Mouse (Mus musculus) T-helper 17 cell (primary cell): ENCODE data around the gene Ssh2.

Experiments
- in situ Hi-C, 2 experiments: fragments of 300-600 bp; cut with MboI, MseI; formaldehyde crosslinking; loops; 1 replicate in 1 of 2; 2 replicates in 1 of 2; pipeline ENCODE4 v1.15.1; 2025; ENCODE audit warnings: high pct_unique_total_duplicates in 2 of 2

Ssh2 gene

GRCm38 (mm10) chr11:77505291-77505980 lies 289.3 kb downstream of the Ssh2 start:
- in situ Hi-C loops, result no loop called here

GRCm38 (mm10) chr11:77506273-77506672 lies 290.2 kb downstream of the Ssh2 start:
- in situ Hi-C loops, result no loop called here

GRCm38 (mm10) chr11:77506941-77507340 lies 290.9 kb downstream of the Ssh2 start:
- in situ Hi-C loops, result no loop called here

- in situ Hi-C loops, result no loop called here
Measured at GRCm38 (mm10) chr11:77507426-77507825, 291.3 kb downstream of the Ssh2 start.

GRCm38 (mm10) chr11:77508068-77509021 lies 292.3 kb downstream of the Ssh2 start:
- in situ Hi-C loops, result no loop called here
